Mouse (Mus musculus): ENCODE results near the gene Fads3. TPM values are rescaled to one million over a fixed set of nuclear protein-coding genes. Genes with fewer than 3 reads are reported as not detected.

Fads3 gene
- polyA plus RNA-seq, 1 experiment from 2014 or later = 12.4 TPM

- Histone ChIP-seq H3K4me1 (ENCODE audit: control insufficient read depth, insufficient read depth, low read length) (peaks cover 43% of the 10 kb centered on the region), H3K27ac (ENCODE audit: low read length) (peak overlapping the region; percentile 90), H3K4me2 (ENCODE audit: low read depth, low read length) (no peak overlapping the region), H3K27me3 (replicated peaks; ENCODE audit: control insufficient read depth, insufficient read depth, low read length) (no peaks in the 10 kb centered on the region), H3K9ac (ENCODE audit: low read depth, low read length) (no peak overlapping the region), H3K36me3 (ENCODE audit: control insufficient read depth, insufficient read depth, low read length) (peaks cover 19% of the 10 kb centered on the region), H3K4me3 (ENCODE audit: low read length) (no peak overlapping the region), H3K9me3 (ENCODE audit: control insufficient read depth, low read length) (no peaks in the 10 kb centered on the region)
- 84% methylated on average over 8 of the region's 8 CpGs for WGBS
- no peak for ATAC-seq
These were observed 20.9 kb downstream of the Fads3 start for GRCm38 (mm10) chr19:10062292-10062691.

- Histone ChIP-seq H3K27me3 (replicated peaks; ENCODE audit: control insufficient read depth, insufficient read depth, low read length) (no peaks in the 10 kb centered on the region), H3K4me1 (ENCODE audit: control insufficient read depth, insufficient read depth, low read length) (peaks cover 39% of the 10 kb centered on the region), H3K36me3 (ENCODE audit: control insufficient read depth, insufficient read depth, low read length) (peaks cover 19% of the 10 kb centered on the region), H3K9me3 (ENCODE audit: control insufficient read depth, low read length) (no peaks in the 10 kb centered on the region), H3K27ac (ENCODE audit: low read length) (no peak overlapping the region), H3K9ac (ENCODE audit: low read depth, low read length) (no peak overlapping the region), H3K4me3 (ENCODE audit: low read length) (no peak overlapping the region), H3K4me2 (ENCODE audit: low read depth, low read length) (no peak overlapping the region)
- 92% methylated on average over 5 of the region's 5 CpGs for WGBS
- no peak for ATAC-seq
These were observed 21.5 kb downstream of the Fads3 start for GRCm38 (mm10) chr19:10062862-10063261.

- Histone ChIP-seq H3K36me3 (ENCODE audit: control insufficient read depth, insufficient read depth, low read length) (peaks cover 19% of the 10 kb centered on the region), H3K27me3 (replicated peaks; ENCODE audit: control insufficient read depth, insufficient read depth, low read length) (no peaks in the 10 kb centered on the region), H3K27ac (ENCODE audit: low read length) (no peak overlapping the region), H3K4me3 (ENCODE audit: low read length) (no peak overlapping the region), H3K4me1 (ENCODE audit: control insufficient read depth, insufficient read depth, low read length) (peaks cover 24% of the 10 kb centered on the region), H3K9ac (ENCODE audit: low read depth, low read length) (0 out of 2 replicates have a peak overlapping the region, but pooled peaks have one; percentile 21), H3K9me3 (ENCODE audit: control insufficient read depth, low read length) (no peaks in the 10 kb centered on the region), H3K4me2 (ENCODE audit: low read depth, low read length) (no peak overlapping the region)
- no peak for ATAC-seq
- 80% methylated on average over 10 of the region's 10 CpGs for WGBS
These were observed 23.0 kb downstream of the Fads3 start for GRCm38 (mm10) chr19:10064173-10065012.

- Histone ChIP-seq H3K36me3 (ENCODE audit: control insufficient read depth, insufficient read depth, low read length) (peaks cover 30% of the 10 kb centered on the region), H3K27me3 (replicated peaks; ENCODE audit: control insufficient read depth, insufficient read depth, low read length) (no peaks in the 10 kb centered on the region), H3K4me1 (ENCODE audit: control insufficient read depth, insufficient read depth, low read length) (peaks cover 17% of the 10 kb centered on the region), H3K9ac (ENCODE audit: low read depth, low read length) (0 out of 2 replicates have a peak overlapping the region, but pooled peaks have one; percentile 13), H3K4me3 (ENCODE audit: low read length) (no peak overlapping the region), H3K4me2 (ENCODE audit: low read depth, low read length) (no peak overlapping the region), H3K9me3 (ENCODE audit: control insufficient read depth, low read length) (no peaks in the 10 kb centered on the region), H3K27ac (ENCODE audit: low read length) (peak overlapping the region; percentile 64; the same call in 1 of the 2 replicates)
- ATAC-seq = peak; percentile 55
- WGBS = 76% methylated on average over 5 of the region's 5 CpGs
These were observed 24.3 kb downstream of the Fads3 start for GRCm38 (mm10) chr19:10065465-10066188.

- Histone ChIP-seq H3K4me2 (ENCODE audit: low read depth, low read length) (no peak overlapping the region), H3K36me3 (ENCODE audit: control insufficient read depth, insufficient read depth, low read length) (peaks cover 31% of the 10 kb centered on the region), H3K27ac (ENCODE audit: low read length) (peak overlapping the region; percentile 64; the same call in 1 of the 2 replicates), H3K4me1 (ENCODE audit: control insufficient read depth, insufficient read depth, low read length) (peaks cover 13% of the 10 kb centered on the region), H3K4me3 (ENCODE audit: low read length) (no peak overlapping the region), H3K9me3 (ENCODE audit: control insufficient read depth, low read length) (no peaks in the 10 kb centered on the region), H3K27me3 (replicated peaks; ENCODE audit: control insufficient read depth, insufficient read depth, low read length) (no peaks in the 10 kb centered on the region), H3K9ac (ENCODE audit: low read depth, low read length) (0 out of 2 replicates have a peak overlapping the region, but pooled peaks have one; percentile 13)
- peak; percentile 2; the same call in 1 of the 2 replicates for ATAC-seq
- 89% methylated on average over 4 of the region's 4 CpGs for WGBS
These were observed 24.8 kb downstream of the Fads3 start for GRCm38 (mm10) chr19:10066189-10066500.

- H3K9ac ChIP-seq (ENCODE audit: low read depth, low read length) = 0 out of 2 replicates have a peak overlapping the region, but pooled peaks have one; percentile 13
- H3K36me3 ChIP-seq (ENCODE audit: control insufficient read depth, insufficient read depth, low read length) = peaks cover 31% of the 10 kb centered on the region
- H3K9me3 ChIP-seq (ENCODE audit: control insufficient read depth, low read length) = no peaks in the 10 kb centered on the region
- H3K4me2 ChIP-seq (ENCODE audit: low read depth, low read length) = no peak overlapping the region
- no peaks in the 10 kb centered on the region for H3K27me3 ChIP-seq (replicated peaks; ENCODE audit: control insufficient read depth, insufficient read depth, low read length)
- no peak overlapping the region for H3K4me3 ChIP-seq (ENCODE audit: low read length)
- H3K4me1 ChIP-seq (ENCODE audit: control insufficient read depth, insufficient read depth, low read length) = peaks cover 11% of the 10 kb centered on the region
- WGBS = 87% methylated on average over 3 of the region's 3 CpGs
- H3K27ac ChIP-seq (ENCODE audit: low read length) = peak overlapping the region; percentile 64; the same call in 1 of the 2 replicates
- ATAC-seq = no peak
These were observed 25.1 kb downstream of the Fads3 start for GRCm38 (mm10) chr19:10066502-10066901.

GRCm38 (mm10) chr19:10067701-10068100, 26.3 kb downstream of the Fads3 start:
- Histone ChIP-seq H3K27ac (ENCODE audit: low read length) (no peak overlapping the region), H3K4me1 (ENCODE audit: control insufficient read depth, insufficient read depth, low read length) (peaks cover 11% of the 10 kb centered on the region), H3K27me3 (replicated peaks; ENCODE audit: control insufficient read depth, insufficient read depth, low read length) (no peaks in the 10 kb centered on the region), H3K4me2 (ENCODE audit: low read depth, low read length) (no peak overlapping the region), H3K9me3 (ENCODE audit: control insufficient read depth, low read length) (no peaks in the 10 kb centered on the region), H3K9ac (ENCODE audit: low read depth, low read length) (no peak overlapping the region), H3K36me3 (ENCODE audit: control insufficient read depth, insufficient read depth, low read length) (peaks cover 28% of the 10 kb centered on the region), H3K4me3 (ENCODE audit: low read length) (no peak overlapping the region)
- ATAC-seq = no peak
- 84% methylated on average over 7 of the region's 7 CpGs for WGBS

- 94% methylated on average over 8 of the region's 8 CpGs for WGBS
- Histone ChIP-seq H3K4me1 (ENCODE audit: control insufficient read depth, insufficient read depth, low read length) (peaks cover 8% of the 10 kb centered on the region), H3K4me3 (ENCODE audit: low read length) (no peak overlapping the region), H3K9me3 (ENCODE audit: control insufficient read depth, low read length) (0 out of 2 replicates have a peak, but pooled peaks cover 3% of the 10 kb centered on the region), H3K4me2 (ENCODE audit: low read depth, low read length) (no peak overlapping the region), H3K27ac (ENCODE audit: low read length) (no peak overlapping the region), H3K27me3 (replicated peaks; ENCODE audit: control insufficient read depth, insufficient read depth, low read length) (no peaks in the 10 kb centered on the region), H3K36me3 (ENCODE audit: control insufficient read depth, insufficient read depth, low read length) (peaks cover 39% of the 10 kb centered on the region), H3K9ac (ENCODE audit: low read depth, low read length) (no peak overlapping the region)
- no peak for ATAC-seq
These were observed 29.0 kb downstream of the Fads3 start for GRCm38 (mm10) chr19:10070186-10070980.

- no peak for ATAC-seq
- Histone ChIP-seq H3K4me1 (ENCODE audit: control insufficient read depth, insufficient read depth, low read length) (peaks cover 3% of the 10 kb centered on the region), H3K9me3 (ENCODE audit: control insufficient read depth, low read length) (0 out of 2 replicates have a peak, but pooled peaks cover 4% of the 10 kb centered on the region), H3K9ac (ENCODE audit: low read depth, low read length) (no peak overlapping the region), H3K4me2 (ENCODE audit: low read depth, low read length) (no peak overlapping the region), H3K36me3 (ENCODE audit: control insufficient read depth, insufficient read depth, low read length) (peaks cover 43% of the 10 kb centered on the region), H3K27ac (ENCODE audit: low read length) (no peak overlapping the region), H3K4me3 (ENCODE audit: low read length) (no peak overlapping the region), H3K27me3 (replicated peaks; ENCODE audit: control insufficient read depth, insufficient read depth, low read length) (no peaks in the 10 kb centered on the region)
- WGBS = 82% methylated on average over 5 of the region's 5 CpGs
These were observed 29.8 kb downstream of the Fads3 start for GRCm38 (mm10) chr19:10071166-10071565.

Measured in intestine, embryonic 16.5 days (tissue).